Mouse (Mus musculus): ENCODE results near the gene Spsb1. TPM values are rescaled to one million over a fixed set of nuclear protein-coding genes. Genes with fewer than 3 reads are reported as not detected.

Gene Spsb1
- polyA plus RNA-seq, 1 experiment from 2014 or later = 0.97 TPM

DNA sequence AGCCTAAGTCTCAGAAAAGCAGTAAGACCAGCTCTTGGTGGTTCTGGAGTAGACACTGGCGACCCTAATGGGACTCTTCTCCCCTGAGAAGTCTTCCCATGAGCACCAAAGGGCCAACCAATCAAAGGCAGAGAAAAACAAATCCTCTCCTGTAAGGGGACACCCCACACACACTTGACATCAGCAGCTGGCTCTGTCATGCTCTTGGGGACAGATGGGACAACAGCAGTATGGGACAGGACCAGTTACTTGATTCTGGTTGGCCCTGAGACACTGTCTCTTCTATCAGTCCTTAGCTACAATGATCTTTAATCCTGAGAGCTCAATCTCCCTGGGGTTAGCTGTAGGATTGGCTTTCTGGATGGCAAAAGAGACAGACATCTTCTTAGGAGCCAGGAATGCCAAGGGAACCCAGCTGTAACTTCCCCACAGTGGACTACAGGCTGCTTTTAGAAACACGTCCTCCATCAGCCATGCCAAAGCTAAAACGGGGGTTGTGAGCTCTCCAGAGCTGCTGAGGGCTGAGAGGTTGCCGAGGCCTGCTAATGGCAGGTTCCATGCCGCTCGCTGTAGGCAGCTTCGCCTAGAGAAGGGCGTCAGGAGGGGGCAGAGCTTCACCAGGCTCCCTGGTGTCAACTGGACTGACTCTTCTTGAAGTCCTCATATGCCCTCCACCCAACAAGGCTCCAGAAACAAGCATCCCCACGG is 22.6 kb downstream of the Spsb1 start:
- Histone ChIP-seq H3K4me3 (replicated peaks) (no peak overlapping the region), H3K4me2 (no peak overlapping the region), H3K36me3 (no peaks in the 10 kb centered on the region), H3K4me1 (replicated peaks) (no peaks in the 10 kb centered on the region), H3K9ac (no peak overlapping the region), H3K27ac (no peak overlapping the region), H3K9me3 (replicated peaks) (no peaks in the 10 kb centered on the region), H3K27me3 (peaks cover 16% of the 10 kb centered on the region; the same call in 1 of the 2 replicates)
- DNase-seq (no peak), ATAC-seq (ENCODE audit: low read depth) (no peak)
- 68% methylated on average over 9 of the region's 9 CpGs for WGBS (ENCODE audit: insufficient replicate concordance)

DNA sequence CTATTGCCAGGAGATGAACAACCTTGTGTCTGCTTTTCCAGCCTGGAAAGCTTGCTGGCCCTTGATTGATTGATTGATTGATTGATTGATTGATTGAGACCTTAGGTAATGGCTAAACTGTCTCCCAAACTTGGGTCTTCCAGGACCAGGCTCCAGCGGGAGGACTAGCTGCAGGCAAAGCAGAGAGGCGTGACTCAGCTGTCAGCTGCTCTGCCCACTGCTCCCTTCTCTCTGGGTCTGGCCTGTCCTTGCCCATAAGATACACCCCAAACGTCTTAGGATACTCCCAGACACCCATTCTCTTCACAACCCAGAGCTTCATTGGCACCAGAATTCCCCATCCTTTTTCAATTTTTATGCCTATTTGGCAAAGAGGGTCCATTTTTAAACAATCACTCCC is 24.1 kb downstream of the Spsb1 start:
- WGBS (ENCODE audit: insufficient replicate concordance) = 47% methylated on average over 3 of the region's 3 CpGs
- no peak overlapping the region for H3K9ac ChIP-seq
- no peaks in the 10 kb centered on the region for H3K9me3 ChIP-seq (replicated peaks)
- no peak overlapping the region for H3K4me2 ChIP-seq
- no peak overlapping the region for H3K27ac ChIP-seq
- no peaks in the 10 kb centered on the region for H3K36me3 ChIP-seq
- DNase-seq (no peak), ATAC-seq (ENCODE audit: low read depth) (no peak)
- H3K4me1 ChIP-seq (replicated peaks) = no peaks in the 10 kb centered on the region
- H3K4me3 ChIP-seq (replicated peaks) = no peak overlapping the region
- H3K27me3 ChIP-seq = peaks cover 14% of the 10 kb centered on the region; the same call in 1 of the 2 replicates

DNA sequence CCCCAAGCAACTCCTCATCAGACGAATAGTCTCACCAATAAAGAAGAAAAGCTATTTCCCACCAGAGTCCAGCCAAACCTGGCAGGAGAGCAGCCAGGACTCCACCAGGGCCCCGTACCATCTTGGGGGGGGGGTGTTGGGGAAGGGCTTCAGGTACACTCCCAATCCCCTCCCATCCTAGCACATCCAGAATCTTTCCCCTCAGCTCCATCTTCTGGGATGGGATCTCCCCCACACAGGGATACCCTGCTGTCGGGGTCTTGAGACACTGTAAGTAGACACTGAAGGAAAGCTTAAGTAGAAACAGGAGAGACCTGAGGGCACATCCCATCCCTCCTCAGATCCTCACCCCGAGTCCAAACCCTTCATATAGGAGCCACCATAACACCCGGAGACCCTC is 31.8 kb downstream of the Spsb1 start:
- 65% methylated on average over 3 of the region's 5 CpGs for WGBS (ENCODE audit: insufficient replicate concordance)
- Histone ChIP-seq H3K9ac (no peak overlapping the region), H3K4me2 (no peak overlapping the region), H3K4me3 (replicated peaks) (no peak overlapping the region), H3K27ac (no peak overlapping the region), H3K4me1 (replicated peaks) (no peaks in the 10 kb centered on the region), H3K27me3 (peaks cover 3% of the 10 kb centered on the region; the same call in 1 of the 2 replicates), H3K36me3 (no peaks in the 10 kb centered on the region), H3K9me3 (replicated peaks) (no peaks in the 10 kb centered on the region)
- ATAC-seq (ENCODE audit: low read depth) (no peak), DNase-seq (no peak)

DNA sequence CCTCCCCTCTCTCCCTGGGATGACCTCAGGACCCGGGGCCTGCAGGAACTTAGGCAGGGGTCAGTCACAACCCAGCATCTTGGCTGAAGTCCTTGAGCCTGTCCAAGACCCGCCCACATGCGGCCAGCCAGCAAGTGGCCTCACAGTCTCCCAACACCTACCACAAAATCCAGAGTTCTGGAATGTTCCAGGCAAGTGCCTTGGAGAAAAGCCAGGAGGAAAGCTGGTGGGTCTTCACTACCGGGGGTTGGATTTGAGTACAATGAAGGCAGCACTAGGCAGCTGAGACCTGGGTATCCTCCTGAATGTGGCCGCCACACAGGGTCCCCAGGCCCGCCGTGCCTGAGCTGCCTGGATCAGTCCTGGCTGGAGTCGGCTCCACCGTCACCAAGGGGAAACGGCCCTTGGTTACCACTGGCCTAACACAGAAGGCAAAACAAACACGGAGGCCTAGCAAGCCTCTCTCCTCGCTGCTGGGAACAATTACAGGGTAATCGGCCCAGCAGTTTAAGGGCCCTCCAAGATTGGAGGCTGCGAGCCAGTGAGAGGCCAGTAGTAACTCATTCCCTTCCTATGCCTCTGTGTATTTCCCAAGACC is 32.6 kb downstream of the Spsb1 start:
- Histone ChIP-seq H3K27ac (no peak overlapping the region), H3K4me1 (replicated peaks) (no peaks in the 10 kb centered on the region; the same call in 1 of the 2 replicates)

DNA sequence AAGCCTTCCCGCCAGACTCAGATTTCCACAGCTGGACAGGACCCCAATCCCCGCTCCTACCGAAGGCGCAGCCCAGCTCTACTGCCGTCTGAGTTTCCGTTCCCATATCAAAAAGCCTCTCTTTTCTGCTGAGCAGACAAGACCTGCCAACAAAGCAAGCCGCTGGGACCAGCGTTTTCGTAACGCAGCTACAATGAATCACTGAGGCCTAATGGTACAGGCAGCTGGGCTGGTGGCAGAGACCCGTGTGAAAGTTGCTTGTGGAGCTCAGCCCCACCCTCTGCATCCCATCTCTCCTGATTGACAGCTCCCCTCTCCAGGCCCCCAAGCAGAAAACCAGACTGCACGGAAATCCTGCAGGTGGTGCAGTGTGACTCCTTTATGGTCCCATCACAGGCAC is 34.0 kb downstream of the Spsb1 start:
- ATAC-seq (ENCODE audit: low read depth) = no peak
- H3K27me3 ChIP-seq = peaks cover 3% of the 10 kb centered on the region; the same call in 1 of the 2 replicates
- H3K4me3 ChIP-seq (replicated peaks) = no peak overlapping the region
- DNase-seq = no peak
- H3K36me3 ChIP-seq = no peaks in the 10 kb centered on the region
- no peaks in the 10 kb centered on the region for H3K9me3 ChIP-seq (replicated peaks)
- H3K27ac ChIP-seq = no peak overlapping the region
- no peak overlapping the region for H3K4me2 ChIP-seq
- no peaks in the 10 kb centered on the region; the same call in 1 of the 2 replicates for H3K4me1 ChIP-seq (replicated peaks)
- 62% methylated on average over 12 of the region's 12 CpGs for WGBS (ENCODE audit: insufficient replicate concordance)
- no peak overlapping the region for H3K9ac ChIP-seq

More for the DNA sequence above, 32.6 kb downstream of the Spsb1 start:
- DNase-seq (no peak), ATAC-seq (ENCODE audit: low read depth) (peak; percentile 21; the same call in 1 of the 2 replicates)
- 49% methylated on average over 14 of the region's 14 CpGs for WGBS (ENCODE audit: insufficient replicate concordance)
- H3K9ac ChIP-seq = no peak overlapping the region
- H3K4me2 ChIP-seq = no peak overlapping the region
- H3K9me3 ChIP-seq (replicated peaks) = no peaks in the 10 kb centered on the region
- no peaks in the 10 kb centered on the region for H3K36me3 ChIP-seq
- no peak overlapping the region for H3K4me3 ChIP-seq (replicated peaks)
- H3K27me3 ChIP-seq = peaks cover 3% of the 10 kb centered on the region; the same call in 1 of the 2 replicates

DNA sequence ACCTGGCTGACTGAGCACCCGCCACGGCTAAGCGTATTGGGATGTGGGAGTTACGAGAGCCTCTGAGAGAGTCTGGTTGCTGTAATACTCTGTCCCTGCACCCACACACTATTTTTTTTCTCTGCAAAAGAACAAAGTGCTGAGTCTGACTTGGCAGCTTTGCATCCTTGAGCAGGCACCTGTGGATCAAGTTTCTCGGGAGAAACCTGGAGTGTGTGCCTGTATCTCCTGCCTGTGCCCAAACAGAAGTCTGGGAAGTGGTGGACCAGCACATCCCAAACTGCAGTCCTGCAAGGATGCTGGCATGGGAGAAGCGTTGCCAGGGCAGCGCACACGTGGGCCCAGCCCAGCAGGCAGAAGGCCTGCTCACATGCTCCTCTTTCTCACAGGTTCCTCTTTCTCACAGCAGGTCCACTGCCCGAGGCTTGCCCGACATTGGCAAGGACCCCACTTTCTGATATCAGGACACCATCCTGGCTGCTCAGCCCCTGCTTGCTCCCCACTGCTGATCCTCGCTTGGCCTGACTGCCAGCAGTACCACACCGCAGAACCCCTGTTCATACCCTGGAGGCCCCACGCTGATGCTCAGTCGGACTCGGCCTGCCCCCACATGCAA is 36.3 kb downstream of the Spsb1 start:
- H3K4me1 ChIP-seq (replicated peaks) = no peaks in the 10 kb centered on the region; the same call in 1 of the 2 replicates
- no peak for ATAC-seq (ENCODE audit: low read depth)
- DNase-seq = no peak
- peaks cover 9% of the 10 kb centered on the region; the same call in 1 of the 2 replicates for H3K27me3 ChIP-seq
- H3K9me3 ChIP-seq (replicated peaks) = no peaks in the 10 kb centered on the region
- no peaks in the 10 kb centered on the region for H3K36me3 ChIP-seq
- no peak overlapping the region for H3K9ac ChIP-seq
- no peak overlapping the region for H3K4me3 ChIP-seq (replicated peaks)
- H3K4me2 ChIP-seq = no peak overlapping the region
- H3K27ac ChIP-seq = no peak overlapping the region
- 69% methylated on average over 15 of the region's 15 CpGs for WGBS (ENCODE audit: insufficient replicate concordance)

DNA sequence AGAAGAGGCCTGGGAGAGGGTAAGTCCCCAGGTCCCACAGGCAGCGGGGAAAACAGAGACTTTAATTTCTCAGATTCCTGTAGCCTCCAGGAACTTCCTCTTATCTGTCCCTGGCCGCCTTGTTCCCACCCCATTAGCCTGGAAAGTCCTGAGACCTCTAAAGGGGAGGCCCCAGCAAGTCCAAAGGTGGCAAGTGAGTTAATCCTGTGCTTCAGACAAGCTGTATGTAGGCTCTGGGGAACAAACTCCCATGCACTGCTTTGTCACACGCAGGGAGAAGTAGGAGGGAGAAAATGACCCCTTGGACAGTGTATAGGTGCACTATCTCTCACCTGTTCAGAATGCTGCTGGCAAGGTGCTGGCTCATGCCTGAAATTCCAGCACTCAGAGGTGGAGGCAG is 38.0 kb downstream of the Spsb1 start:
- DNase-seq (no peak), ATAC-seq (ENCODE audit: low read depth) (no peak)
- Histone ChIP-seq H3K4me1 (replicated peaks) (no peaks in the 10 kb centered on the region; the same call in 1 of the 2 replicates), H3K9ac (no peak overlapping the region), H3K9me3 (replicated peaks) (no peaks in the 10 kb centered on the region), H3K36me3 (no peaks in the 10 kb centered on the region), H3K27me3 (peaks cover 9% of the 10 kb centered on the region; the same call in 1 of the 2 replicates), H3K4me2 (no peak overlapping the region), H3K4me3 (replicated peaks) (no peak overlapping the region), H3K27ac (no peak overlapping the region)
- WGBS (ENCODE audit: insufficient replicate concordance) = 24% methylated on average over 3 of the region's 3 CpGs

DNA sequence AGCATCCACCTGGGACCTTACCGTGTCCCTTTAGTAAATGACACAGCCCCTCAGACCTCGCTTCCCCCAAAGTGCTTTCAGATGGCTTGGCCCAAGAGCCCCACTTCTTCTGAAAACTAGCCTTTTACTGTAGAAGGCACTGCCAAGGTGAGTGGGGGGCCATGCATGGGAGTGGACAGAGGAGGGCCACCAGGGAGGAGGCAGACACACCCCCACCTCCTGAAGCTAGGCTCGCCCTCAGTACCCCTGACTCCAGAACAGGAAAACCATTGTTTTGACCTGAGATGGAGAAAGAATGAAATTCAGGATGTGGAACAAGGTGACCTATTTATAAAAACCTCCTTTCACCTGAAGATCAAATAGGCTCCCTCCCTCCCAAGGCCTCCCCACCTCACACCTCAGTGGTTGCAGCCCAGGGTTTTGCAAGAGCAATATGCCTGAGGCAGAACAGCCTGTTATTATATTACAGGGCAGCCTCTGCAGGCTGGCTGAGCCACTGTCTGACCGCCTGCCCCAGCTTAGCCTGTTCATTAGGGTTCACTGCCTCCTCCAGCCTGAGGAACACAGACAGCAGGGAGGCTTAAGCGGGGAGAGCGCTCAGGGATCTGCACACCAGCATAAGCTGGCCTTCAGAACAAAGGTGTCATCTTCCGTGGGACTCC is 41.0 kb downstream of the Spsb1 start:
- DNase-seq = no peak
- no peak overlapping the region for H3K4me2 ChIP-seq
- H3K36me3 ChIP-seq = no peaks in the 10 kb centered on the region
- H3K27me3 ChIP-seq = 0 out of 2 replicates have a peak, but pooled peaks cover 6% of the 10 kb centered on the region
- no peak for ATAC-seq (ENCODE audit: low read depth)
- 64% methylated on average over 7 of the region's 7 CpGs for WGBS (ENCODE audit: insufficient replicate concordance)
- H3K27ac ChIP-seq = no peak overlapping the region
- H3K4me1 ChIP-seq (replicated peaks) = no peaks in the 10 kb centered on the region; the same call in 1 of the 2 replicates
- H3K9me3 ChIP-seq (replicated peaks) = no peaks in the 10 kb centered on the region
- no peak overlapping the region for H3K4me3 ChIP-seq (replicated peaks)
- no peak overlapping the region for H3K9ac ChIP-seq

DNA sequence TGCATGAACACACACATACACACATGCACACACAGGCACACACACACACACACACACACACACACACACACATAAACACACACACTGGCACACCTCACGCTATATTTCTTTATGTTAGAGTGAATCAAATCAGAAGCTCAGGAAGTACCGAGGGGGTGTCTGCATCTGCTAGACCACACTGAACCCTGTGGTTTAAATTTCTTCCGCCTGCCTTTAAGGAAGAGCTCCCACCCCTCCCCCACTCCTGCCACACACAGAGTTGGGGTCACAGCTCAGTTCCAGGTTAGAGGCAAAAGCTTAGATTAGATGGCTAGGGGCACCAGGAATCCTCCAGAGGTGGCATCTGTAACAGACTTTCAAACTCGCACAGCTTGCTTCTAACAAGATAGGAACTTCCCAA is 42.4 kb downstream of the Spsb1 start:
- no peak for ATAC-seq (ENCODE audit: low read depth)
- no peaks in the 10 kb centered on the region for H3K9me3 ChIP-seq (replicated peaks)
- no peak overlapping the region for H3K4me2 ChIP-seq
- 12% methylated on average over 4 of the region's 4 CpGs for WGBS (ENCODE audit: insufficient replicate concordance)
- H3K4me1 ChIP-seq (replicated peaks) = no peaks in the 10 kb centered on the region
- no peak overlapping the region for H3K4me3 ChIP-seq (replicated peaks)
- no peaks in the 10 kb centered on the region for H3K36me3 ChIP-seq
- no peak overlapping the region for H3K27ac ChIP-seq
- H3K9ac ChIP-seq = no peak overlapping the region
- 0 out of 2 replicates have a peak, but pooled peaks cover 6% of the 10 kb centered on the region for H3K27me3 ChIP-seq
- no peak for DNase-seq

DNA sequence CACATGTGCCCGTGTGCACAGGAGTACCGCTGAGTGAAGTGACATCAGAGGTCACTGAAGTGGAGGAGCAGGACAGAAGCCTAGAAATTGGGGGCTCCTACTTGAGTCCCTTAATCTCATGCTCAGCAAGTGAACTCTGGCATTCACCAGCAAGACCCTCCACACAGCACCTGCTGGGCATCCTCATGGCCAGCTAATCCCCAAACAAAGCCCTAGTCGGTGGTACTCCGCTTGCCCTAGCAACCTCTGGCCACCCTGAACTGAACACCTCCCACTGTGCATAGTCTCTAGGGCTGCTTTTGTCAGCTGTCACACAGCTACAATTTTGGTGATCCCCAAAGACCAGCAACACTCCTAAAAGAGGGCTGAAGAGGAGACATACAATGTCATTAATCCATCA is 44.3 kb downstream of the Spsb1 start:
- WGBS (ENCODE audit: insufficient replicate concordance) = 76% methylated on average over 4 of the region's 4 CpGs
- DNase-seq = no peak
- Histone ChIP-seq H3K4me3 (replicated peaks) (no peak overlapping the region), H3K36me3 (no peaks in the 10 kb centered on the region), H3K4me1 (replicated peaks) (no peaks in the 10 kb centered on the region), H3K4me2 (no peak overlapping the region), H3K27ac (no peak overlapping the region), H3K9ac (no peak overlapping the region), H3K9me3 (replicated peaks) (no peaks in the 10 kb centered on the region), H3K27me3 (0 out of 2 replicates have a peak, but pooled peaks cover 6% of the 10 kb centered on the region)
- ATAC-seq (ENCODE audit: low read depth) = no peak

DNA sequence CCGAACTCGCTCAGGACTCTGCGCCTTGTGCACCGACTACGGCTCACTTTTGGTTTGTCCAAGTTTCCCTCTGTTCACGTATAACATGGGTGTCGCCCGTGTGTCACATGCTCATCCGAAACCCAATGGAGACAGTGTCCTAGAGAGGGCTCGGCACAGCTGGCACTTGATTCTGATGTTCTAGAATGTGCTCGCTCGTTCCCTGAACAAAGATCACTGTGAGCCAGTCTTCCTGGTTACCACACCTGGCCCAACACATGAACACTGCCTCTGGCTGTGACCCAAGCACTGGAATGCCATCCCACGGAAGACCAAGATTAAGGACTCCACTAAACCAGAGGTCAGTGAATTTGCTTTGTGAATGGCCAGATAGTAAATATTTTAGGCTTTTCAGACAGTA is 45.3 kb downstream of the Spsb1 start:
- ATAC-seq (ENCODE audit: low read depth) (no peak), DNase-seq (no peak)
- H3K27ac ChIP-seq = no peak overlapping the region
- H3K9me3 ChIP-seq (replicated peaks) = no peaks in the 10 kb centered on the region
- no peak overlapping the region for H3K9ac ChIP-seq
- no peaks in the 10 kb centered on the region for H3K36me3 ChIP-seq
- H3K4me3 ChIP-seq (replicated peaks) = no peak overlapping the region
- WGBS (ENCODE audit: insufficient replicate concordance) = 73% methylated on average over 13 of the region's 13 CpGs
- no peak overlapping the region for H3K4me2 ChIP-seq
- H3K27me3 ChIP-seq = 0 out of 2 replicates have a peak, but pooled peaks cover 1% of the 10 kb centered on the region
- no peaks in the 10 kb centered on the region for H3K4me1 ChIP-seq (replicated peaks)

Measured in liver, embryonic 13.5 days (tissue).